Comparison of ENCODE assay signal across 8 mouse cellular contexts in genomic region chr15:9072630-9073029, GRCm38 (mm10). TPM values are rescaled to one million over a fixed set of nuclear protein-coding genes. Genes with fewer than 3 reads are reported as not detected.
DNase-seq lines count a peak whose midpoint lies in the region; ATAC-seq lines count a peak whose summit lies in the region.

No protein-coding gene starts in this region.

- no peaks in the 10 kb centered on the region for H3K27me3 ChIP-seq in kidney, embryonic 16.5 days (ENCODE audit: insufficient read depth, low read length)
- no peaks in the 10 kb centered on the region for H3K27me3 ChIP-seq in embryonic facial prominence, embryonic 11.5 days (ENCODE audit: control insufficient read depth, insufficient read depth, low read length)
- no peaks in the 10 kb centered on the region for H3K27me3 ChIP-seq in hindbrain, embryonic 15.5 days

- H3K9ac ChIP-seq in kidney, embryonic 16.5 days (replicated peaks; ENCODE audit: low read length): peak overlapping the region; percentile 92
- peak overlapping the region; percentile 90 for H3K9ac ChIP-seq in embryonic facial prominence, embryonic 11.5 days (replicated peaks; ENCODE audit: low read length)
- peak overlapping the region; percentile 80; the same call in 1 of the 2 replicates for H3K9ac ChIP-seq in hindbrain, embryonic 15.5 days

- no peaks in the 10 kb centered on the region for H3K36me3 ChIP-seq in kidney, embryonic 16.5 days (ENCODE audit: insufficient read depth, low read length)
- no peaks in the 10 kb centered on the region for H3K36me3 ChIP-seq in embryonic facial prominence, embryonic 11.5 days (replicated peaks; ENCODE audit: control insufficient read depth, insufficient read depth, low read depth, low read length)
- no peaks in the 10 kb centered on the region for H3K36me3 ChIP-seq in hindbrain, embryonic 15.5 days

- WGBS in kidney, embryonic 16.5 days: 38% methylated on average over 5 of the region's 5 CpGs
- 39% methylated on average over 5 of the region's 5 CpGs for WGBS in embryonic facial prominence, embryonic 11.5 days
- 32% methylated on average over 5 of the region's 5 CpGs for WGBS in hindbrain, embryonic 15.5 days

- ATAC-seq in kidney, embryonic 16.5 days (ENCODE audit: low FRiP score, low TSS enrichment): no peak
- no peak for ATAC-seq in embryonic facial prominence, embryonic 11.5 days (replicated peaks; ENCODE audit: insufficient number of reproducible peaks, low FRiP score, low TSS enrichment, low read depth)
- ATAC-seq in hindbrain, embryonic 15.5 days (ENCODE audit: low FRiP score, low read depth): no peak

- H3K4me1 ChIP-seq in kidney, embryonic 16.5 days (ENCODE audit: insufficient read depth, low read length): peaks cover 45% of the 10 kb centered on the region
- no peaks in the 10 kb centered on the region; the same call in 1 of the 2 replicates for H3K4me1 ChIP-seq in embryonic facial prominence, embryonic 11.5 days (ENCODE audit: control insufficient read depth, insufficient read depth, low read length)
- H3K4me1 ChIP-seq in hindbrain, embryonic 15.5 days (replicated peaks): peaks cover 39% of the 10 kb centered on the region

- H3K27ac ChIP-seq in kidney, embryonic 16.5 days (ENCODE audit: low read length): no peak overlapping the region
- H3K27ac ChIP-seq in embryonic facial prominence, embryonic 11.5 days (replicated peaks; ENCODE audit: low read depth, low read length): no peak overlapping the region
- no peak overlapping the region for H3K27ac ChIP-seq in hindbrain, embryonic 15.5 days (replicated peaks)

- no peaks in the 10 kb centered on the region for H3K9me3 ChIP-seq in kidney, embryonic 16.5 days (ENCODE audit: low read length)
- no peaks in the 10 kb centered on the region for H3K9me3 ChIP-seq in embryonic facial prominence, embryonic 11.5 days (replicated peaks; ENCODE audit: control insufficient read depth, low read length)
- no peaks in the 10 kb centered on the region for H3K9me3 ChIP-seq in hindbrain, embryonic 15.5 days

- H3K4me3 ChIP-seq in kidney, embryonic 16.5 days (ENCODE audit: low read length): peak overlapping the region; percentile 91
- peak overlapping the region; percentile 89 for H3K4me3 ChIP-seq in embryonic facial prominence, embryonic 11.5 days (ENCODE audit: low read depth, low read length)
- peak overlapping the region; percentile 84 for H3K4me3 ChIP-seq in hindbrain, embryonic 15.5 days

- DNase-seq in kidney, postnatal 4 days: no peak
- no peak for DNase-seq in embryonic facial prominence, embryonic 11.5 days (ENCODE audit: low spot score)
- peak; percentile 51 for DNase-seq in lung, postnatal 10 days
- no peak for DNase-seq in retina, postnatal 1 day
- no peak for DNase-seq in cerebellum, adult 8-10 months
- no peak for DNase-seq in layer of hippocampus, adult 18-20 months (ENCODE audit: low spot score in 2 of 2)

- peak overlapping the region; percentile 77 for H3K4me2 ChIP-seq in kidney, embryonic 16.5 days (replicated peaks; ENCODE audit: low read depth, low read length)
- H3K4me2 ChIP-seq in embryonic facial prominence, embryonic 11.5 days (ENCODE audit: low read depth, low read length): peak overlapping the region; percentile 82
- peak overlapping the region; percentile 63 for H3K4me2 ChIP-seq in hindbrain, embryonic 15.5 days

RNA-seq across cellular contexts. Expression of gene Nadk2, which starts 1.6 kb away (rescaled TPM):
- polyA plus RNA-seq in kidney, embryonic 16.5 days (2015; fragmentation: Nextera tagmentation; extraction: Ambion mirVana): 23.8 and 26.4 TPM in 2 replicates
- 43.3 and 51.9 TPM in 2 replicates for polyA plus RNA-seq in embryonic facial prominence, embryonic 11.5 days (2014; fragmentation: Nextera tagmentation; extraction: Ambion mirVana)
- 26.5 and 26.7 TPM in 2 replicates for polyA plus RNA-seq in hindbrain, embryonic 15.5 days (2015; fragmentation: Nextera tagmentation; extraction: Ambion mirVana)
- 10 to 100 TPM; 62.5 to 70.2 TPM for total RNA-seq in layer of hippocampus, adult 18-20 months (2021)
